Mouse (Mus musculus): ENCODE measurements around the gene Smarca5.
A peak's percentile ranks its signal among the peaks of the same experiment; 100 is the strongest.

The Smarca5 gene

DNA sequence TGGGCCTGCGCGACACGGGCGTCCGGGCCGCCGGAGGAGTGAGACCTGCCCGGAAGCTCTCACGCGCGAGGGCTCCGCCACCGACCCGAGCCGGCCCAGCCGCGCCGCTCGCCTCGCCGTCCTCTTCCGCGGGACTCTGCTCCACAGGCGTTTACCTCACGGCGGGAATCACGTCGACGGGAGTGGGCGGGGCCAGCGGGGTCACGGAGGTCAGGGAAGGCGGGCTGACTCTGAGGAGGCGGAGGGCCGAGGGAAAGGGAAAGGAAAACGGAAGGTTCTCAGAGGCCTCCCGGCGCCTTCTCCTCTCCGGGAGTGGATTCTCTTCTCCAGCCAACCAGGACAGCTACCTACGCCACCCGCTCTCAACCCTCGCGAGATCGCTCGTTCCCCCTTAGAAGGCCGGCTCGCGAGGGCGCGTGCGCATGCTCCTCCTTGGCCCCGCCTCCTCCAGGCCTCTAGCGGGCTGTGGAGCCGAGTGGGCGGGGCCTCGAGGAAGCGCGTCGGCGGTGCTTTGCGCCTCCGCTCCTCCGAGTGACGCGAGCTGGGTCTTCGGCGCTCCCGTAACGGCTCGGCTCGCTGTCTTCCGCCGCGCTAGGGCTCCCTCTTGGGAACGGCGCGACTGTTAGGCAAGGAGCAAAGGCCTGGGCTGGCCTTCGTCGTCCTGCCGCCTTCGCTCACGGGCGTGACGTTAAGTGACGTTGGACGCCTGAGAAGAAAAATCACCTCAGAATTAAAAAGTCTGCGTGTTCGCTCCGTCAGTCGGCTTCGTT, at the start of gene Smarca5:
Gene Smarca5 (minus strand): TSS at position 343 of the 770 bp plus-strand sequence.
- peak; percentile 95 for DNase-seq (ENCODE audit: low spot score)

DNA sequence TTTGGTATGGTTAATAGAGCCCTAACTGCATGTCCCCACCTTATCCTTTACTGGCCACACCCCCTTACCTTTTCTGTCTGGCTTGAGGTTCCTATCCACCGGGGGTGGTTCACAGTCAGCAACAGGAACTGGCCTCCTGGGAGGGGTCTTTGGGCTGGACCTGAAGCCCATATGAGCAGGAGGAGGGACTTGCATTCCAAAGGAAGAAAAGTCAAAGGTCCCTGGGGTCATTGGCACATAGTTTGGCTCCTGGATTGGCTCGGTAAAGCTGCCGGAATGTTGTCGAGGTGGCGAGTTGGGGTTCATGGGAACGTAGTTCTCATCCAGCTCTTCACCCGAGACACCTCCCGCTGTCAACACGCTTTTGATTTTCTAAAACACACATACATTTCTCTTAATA, 45.3 kb upstream of the Smarca5 start:
- no peak for DNase-seq (ENCODE audit: low spot score)

- DNase-seq (ENCODE audit: low spot score), result no peak
Observed at GRCm38 (mm10) chr8:80783271-80783670, 44.0 kb upstream of the Smarca5 start.

DNA sequence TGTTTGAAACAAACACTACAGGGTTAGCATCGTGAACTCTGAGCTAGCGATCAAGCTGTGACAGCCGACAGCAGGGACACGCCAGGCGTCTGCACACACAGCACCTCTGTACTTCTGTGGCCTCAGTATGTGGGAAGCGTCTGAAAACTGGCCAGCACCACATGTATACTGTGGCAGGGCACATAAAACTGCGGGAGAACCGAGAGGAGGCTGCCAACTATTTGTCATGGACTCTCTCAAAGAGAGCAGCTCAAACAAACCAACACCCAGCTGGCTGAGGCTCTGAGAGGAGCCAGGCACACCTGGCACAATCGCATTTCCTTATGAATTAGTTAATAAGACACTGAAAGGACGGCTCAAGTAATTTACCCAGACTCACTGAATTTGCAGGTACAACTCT, 42.0 kb upstream of the Smarca5 start:
- DNase-seq (ENCODE audit: low spot score), result no peak

DNA sequence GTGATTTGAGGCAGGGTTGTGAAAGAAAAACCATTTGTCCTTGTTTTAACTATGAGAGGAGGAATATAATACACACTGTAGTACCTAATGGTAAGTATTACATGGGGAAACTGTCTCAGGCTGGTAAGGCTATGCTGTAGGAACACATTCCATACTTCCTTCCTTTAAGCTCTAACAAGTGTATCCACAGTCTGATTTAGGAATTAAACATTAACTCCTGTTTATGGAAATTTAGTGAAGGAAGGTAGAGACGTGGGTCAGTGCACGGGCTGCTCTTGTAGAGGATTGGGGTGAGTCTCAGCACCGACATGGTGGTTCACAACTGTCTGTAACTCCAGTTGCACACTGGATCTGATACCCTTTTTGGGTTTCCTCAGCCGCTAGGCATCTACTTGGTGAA, 41.0 kb upstream of the Smarca5 start:
- no peak for DNase-seq (ENCODE audit: low spot score)

DNA sequence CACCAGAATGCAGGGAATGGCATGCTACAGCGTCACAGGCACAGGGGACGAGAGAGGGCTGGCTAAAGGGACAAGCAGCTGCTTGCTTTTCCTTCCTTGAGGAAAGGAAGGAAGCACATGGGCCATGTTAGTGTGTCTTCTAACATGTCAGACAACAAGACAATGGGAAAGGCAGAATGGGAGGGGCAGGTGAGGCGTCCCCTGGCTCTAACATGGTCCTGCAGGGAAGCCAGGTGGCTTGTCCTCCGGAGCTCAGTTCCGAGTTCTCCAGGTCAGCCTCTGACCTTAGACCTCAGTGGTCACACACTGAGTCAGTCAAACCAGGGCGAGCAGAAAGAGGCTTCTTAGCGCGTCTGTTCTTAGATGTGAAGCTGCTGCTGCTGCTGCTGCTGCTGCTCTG, 37.1 kb upstream of the Smarca5 start:
- no peak for DNase-seq (ENCODE audit: low spot score)

DNA sequence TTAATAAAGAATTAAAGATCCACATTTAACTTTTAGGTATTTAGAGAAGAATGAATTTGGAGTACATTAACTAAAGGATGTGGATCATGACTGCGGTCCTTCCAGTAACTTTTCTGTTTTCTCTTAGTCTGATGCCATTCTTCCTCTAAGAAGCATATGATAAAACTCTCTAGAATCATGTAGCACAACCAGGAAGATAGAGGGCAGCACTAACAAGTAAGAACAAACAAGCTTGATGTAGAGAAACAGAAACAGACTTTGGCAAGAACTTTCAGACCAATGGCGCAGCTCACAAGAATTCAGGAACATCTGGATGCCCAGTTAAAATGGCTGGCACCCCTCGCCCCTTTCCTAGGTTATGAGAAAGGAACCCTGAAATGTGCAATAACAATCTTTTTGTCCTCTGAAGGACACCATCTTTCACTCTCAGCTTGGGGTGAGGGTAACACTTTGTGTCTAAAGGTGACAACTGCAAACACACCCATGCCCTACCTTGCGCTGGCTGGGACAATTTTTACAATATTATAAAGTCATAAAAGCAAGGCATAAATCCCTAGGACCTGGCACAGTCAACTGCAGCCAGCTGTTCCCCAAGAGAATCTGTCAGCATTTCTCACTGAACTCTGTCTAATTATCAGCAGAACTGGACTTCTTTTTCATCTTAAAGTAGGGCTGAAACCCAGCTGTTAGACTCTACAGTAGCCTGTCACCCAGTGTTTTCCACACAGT, 33.6 kb upstream of the Smarca5 start:
- DNase-seq (ENCODE audit: low spot score), result no peak

DNA sequence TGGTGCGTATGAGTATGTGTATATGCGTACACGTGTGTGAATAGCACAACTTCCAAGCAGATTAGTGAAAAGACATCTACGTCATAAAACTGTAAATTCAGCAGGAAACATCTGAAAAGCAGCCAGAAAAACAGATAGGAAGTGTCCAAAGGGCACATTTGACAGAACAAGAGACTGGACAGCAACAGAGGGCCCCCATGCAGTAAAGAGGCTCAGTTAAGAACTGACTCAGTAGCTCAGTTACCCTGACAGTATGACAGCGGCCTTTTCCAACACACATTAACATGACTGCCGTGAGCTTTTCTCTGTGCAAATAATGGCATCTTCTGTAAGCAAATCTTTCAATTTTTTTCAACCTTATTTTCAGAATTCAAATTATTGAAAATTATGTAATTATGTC, 29.2 kb upstream of the Smarca5 start:
- DNase-seq (ENCODE audit: low spot score), result no peak

DNA sequence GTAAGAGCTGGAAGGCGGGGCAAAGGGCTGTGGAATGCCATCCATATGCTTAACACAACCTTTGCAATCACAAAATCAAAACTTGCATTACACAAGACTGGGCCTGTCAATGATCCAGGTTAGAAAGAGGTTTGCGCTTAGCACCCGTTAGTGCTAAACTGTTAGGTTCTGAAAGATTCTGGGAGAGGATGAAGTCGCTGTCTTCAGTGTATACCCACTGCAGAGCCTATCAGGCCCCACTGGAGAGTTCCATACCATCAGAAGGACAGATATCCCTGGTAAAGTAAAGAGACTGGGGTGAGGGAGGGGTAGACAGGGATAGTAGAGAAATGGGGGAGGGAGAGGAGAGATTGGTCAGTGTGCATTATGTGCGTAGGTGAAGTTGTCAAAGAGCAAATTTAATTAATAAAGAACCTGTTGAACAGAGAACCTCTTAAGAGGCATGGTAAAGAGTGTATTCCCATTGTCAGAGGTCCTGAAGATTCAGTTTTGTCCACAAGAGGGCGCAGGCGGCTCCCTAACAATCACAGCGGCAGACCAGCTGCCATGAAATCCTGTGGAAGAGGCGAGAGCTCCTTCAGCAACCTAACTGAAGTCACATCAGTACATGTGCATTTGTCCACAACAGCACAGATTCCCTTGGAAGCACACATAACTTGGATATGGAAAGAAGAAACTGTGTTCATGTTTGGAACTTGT, 13.9 kb upstream of the Smarca5 start:
- peak; percentile 64 for DNase-seq (ENCODE audit: low spot score)

- DNase-seq (ENCODE audit: low spot score), result no peak
Observed at GRCm38 (mm10) chr8:80752429-80752828, 13.1 kb upstream of the Smarca5 start.

DNA sequence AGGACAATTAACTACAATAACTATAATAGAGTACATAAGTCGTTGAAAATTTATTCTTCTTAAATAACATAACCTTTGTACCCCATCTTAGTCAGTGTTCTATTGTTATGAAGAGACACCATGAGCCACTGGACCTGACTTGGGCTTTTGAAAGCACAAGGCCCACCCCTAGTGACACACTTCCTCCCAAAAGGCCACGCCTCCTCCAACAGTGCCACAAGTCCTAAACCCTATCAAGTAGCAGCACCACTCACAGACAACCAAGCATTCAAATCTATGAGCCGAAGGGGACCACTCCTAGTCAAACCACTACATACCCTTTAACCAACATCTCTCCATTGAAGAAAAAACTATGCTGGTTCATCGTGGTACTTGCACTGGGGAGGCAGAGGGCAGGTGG, 9.8 kb upstream of the Smarca5 start:
- DNase-seq (ENCODE audit: low spot score), result no peak

- no peak for DNase-seq (ENCODE audit: low spot score)
Observed at GRCm38 (mm10) chr8:80739932-80740331, 635 bp upstream of the Smarca5 start.

DNA sequence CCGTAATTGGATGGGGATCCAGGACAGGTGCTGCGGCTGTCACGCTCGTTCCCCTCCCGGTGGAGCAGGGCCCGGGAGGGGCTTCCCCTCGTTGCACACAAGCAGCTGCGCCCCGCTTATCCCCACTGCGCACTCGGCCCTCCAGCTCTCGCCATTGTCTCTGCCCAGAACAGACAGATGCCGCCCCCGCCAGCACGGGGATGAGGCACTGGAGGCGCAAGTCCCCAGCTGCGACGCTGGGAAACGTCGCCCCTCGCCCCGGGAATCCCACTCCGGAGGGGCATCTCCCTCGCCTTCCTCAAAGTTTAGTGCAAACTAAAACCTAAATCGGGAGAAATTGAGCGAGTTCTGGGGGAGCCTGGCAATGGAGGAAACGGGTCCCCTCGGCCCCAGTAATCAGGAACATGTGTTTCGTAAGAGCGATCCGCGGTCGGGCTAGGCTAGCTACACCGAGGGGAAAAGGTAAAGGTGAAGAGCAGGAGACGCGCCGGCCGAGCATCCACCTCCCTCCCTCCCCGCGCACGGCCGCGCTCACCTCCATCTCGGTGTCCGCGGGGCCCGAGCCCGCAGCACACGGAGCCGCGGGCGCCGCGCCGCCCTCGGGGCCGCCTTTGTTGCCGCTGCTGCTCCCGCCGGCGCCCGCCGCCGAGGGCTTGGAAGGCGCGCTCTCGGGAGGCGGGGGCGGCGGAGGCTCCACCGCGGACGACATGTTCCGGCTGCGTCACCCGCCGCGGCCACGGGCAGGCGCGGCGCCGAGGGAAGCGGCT, 726 bp downstream of the Smarca5 start:
- peak; percentile 70 for DNase-seq (ENCODE audit: low spot score)

DNA sequence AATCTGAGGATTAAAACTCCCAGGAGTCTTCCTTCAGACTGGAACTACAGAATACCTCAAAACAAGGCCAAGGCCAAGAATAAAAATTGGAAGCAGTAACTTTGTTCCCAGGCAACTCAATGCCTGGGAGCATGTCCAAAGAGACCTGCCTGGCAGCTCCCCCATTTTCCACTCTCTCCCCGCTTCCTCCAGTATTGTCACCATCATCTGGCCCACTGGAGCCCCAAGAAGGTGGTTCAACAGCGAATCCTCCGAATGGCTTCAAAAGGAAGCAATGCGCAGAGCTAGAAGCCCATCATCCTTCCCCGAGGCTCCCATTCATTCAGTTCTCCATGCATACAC, 1.3 kb downstream of the Smarca5 start:
- DNase-seq (ENCODE audit: low spot score), result no peak

- DNase-seq (ENCODE audit: low spot score), result no peak
Observed at GRCm38 (mm10) chr8:80732326-80732725, 7.0 kb downstream of the Smarca5 start.

- DNase-seq (ENCODE audit: low spot score), result no peak
Observed at GRCm38 (mm10) chr8:80714461-80714860, 24.8 kb downstream of the Smarca5 start.

GRCm38 (mm10) chr8:80710670-80711400, 28.5 kb downstream of the Smarca5 start:
- peak; percentile 20 for DNase-seq (ENCODE audit: low spot score)

GRCm38 (mm10) chr8:80688141-80688540, 51.2 kb downstream of the Smarca5 start:
- DNase-seq (ENCODE audit: low spot score), result peak; percentile 28

DNA sequence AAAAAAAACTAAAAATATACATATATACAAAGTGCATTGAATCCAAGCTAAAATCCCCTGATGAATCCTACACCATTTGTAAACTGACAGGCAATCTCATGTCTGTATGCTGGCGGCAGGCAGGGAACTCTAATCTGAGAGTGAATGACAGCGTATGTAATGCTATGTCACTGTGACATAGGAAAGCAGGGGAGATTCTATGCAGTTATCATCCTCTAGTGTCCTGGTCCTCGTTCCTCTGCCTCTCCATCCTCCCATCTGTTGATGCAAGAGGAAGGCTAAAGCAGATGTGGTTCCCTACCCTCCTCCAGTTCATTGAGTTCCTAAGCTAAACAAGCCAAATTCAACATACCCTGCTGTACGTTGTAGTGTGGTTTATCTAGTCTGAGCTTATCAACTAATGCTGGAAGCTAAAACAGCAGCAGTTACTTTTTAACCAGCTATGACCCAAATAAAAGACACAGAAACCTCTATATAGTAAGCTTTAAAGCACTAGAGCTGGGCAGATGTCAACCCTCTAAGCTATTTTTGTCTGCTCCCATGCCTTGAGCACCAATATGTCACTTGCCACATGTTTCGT, 55.5 kb downstream of the Smarca5 start:
- no peak for DNase-seq (ENCODE audit: low spot score)

- DNase-seq (ENCODE audit: low spot score), result no peak
Observed at GRCm38 (mm10) chr8:80682594-80682993, 56.7 kb downstream of the Smarca5 start.

DNA sequence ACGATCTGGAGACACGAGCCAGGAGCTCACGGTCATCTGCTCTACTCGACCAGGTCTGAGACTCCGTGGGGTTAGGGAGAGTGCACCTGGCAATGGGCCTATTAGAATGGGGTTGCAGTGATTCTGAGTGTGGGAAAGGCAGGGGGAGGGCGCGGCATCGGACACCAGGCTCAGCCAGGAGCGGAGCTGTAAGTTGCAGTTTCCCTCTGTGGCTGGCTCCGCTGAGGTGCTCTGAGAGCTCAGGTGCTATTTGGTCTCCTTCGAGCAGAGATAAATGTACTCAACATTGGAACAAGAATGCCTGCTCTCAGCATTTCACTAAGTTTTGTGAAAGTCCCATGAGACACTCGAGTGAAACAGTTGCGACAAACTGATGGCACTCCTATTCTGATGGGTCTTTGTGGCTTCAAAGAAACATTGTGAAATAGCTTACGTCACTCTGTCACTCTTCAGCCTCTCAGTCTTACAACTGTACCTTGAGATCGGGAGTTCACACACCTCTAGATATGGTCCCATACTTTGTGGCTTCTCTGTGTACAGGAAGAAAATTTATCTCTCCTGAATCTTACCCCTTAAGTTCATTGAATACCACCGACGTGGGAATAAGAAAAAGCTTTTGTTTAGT, 69.9 kb downstream of the Smarca5 start:
- peak; percentile 8 for DNase-seq (ENCODE audit: low spot score)

Measured in testis, postnatal 14 days (tissue).